Mouse (Mus musculus): ENCODE results near the gene Sema3e. TPM values are rescaled to one million over a fixed set of nuclear protein-coding genes. Genes with fewer than 3 reads are reported as not detected.

Sema3e gene
- 0.21 TPM for polyA plus RNA-seq (2014; fragmentation: Illumina TruSeq; extraction: RNeasy Lipid Tissue Mini Kit (QIAGEN cat#74804); ENCODE audit: low read depth, low replicate concordance)

GRCm38 (mm10) chr5:14025205-14026124 is at the start of gene Sema3e:
Gene Sema3e, plus strand, starts transcription at chr5:14025276.

Other genes starting within 250 kb of the Sema3e start
- not detected for gene Speer3, start 233.7 kb upstream of the Sema3e start, polyA plus RNA-seq (2014; fragmentation: Illumina TruSeq; extraction: RNeasy Lipid Tissue Mini Kit (QIAGEN cat#74804); ENCODE audit: low read depth, low replicate concordance)